Mouse (Mus musculus): ENCODE results near the gene Riiad1. TPM values are rescaled to one million over a fixed set of nuclear protein-coding genes. Genes with fewer than 3 reads are reported as not detected.

Riiad1 gene
- 0.91 and 1.1 TPM in 2 replicates for polyA plus RNA-seq (2012; rRNA removed)

GRCm38 (mm10) chr3:94480291-94480884 lies at the start of gene Riiad1:
Gene Riiad1 (minus strand): TSS chr3:94480341.

GRCm38 (mm10) chr3:94477981-94478422 lies 2.1 kb downstream of the Riiad1 start, which contains the start of gene Celf3:
Gene Celf3 (plus strand): TSS chr3:94478295.

GRCm38 (mm10) chr3:94443597-94443964 lies 36.6 kb downstream of the Riiad1 start, which contains the start of gene Oaz3:
Gene Oaz3 (minus strand): TSS chr3:94443915.

GRCm38 (mm10) chr3:94442951-94443596 lies 37.1 kb downstream of the Riiad1 start, which contains the start of gene Mrpl9:
Gene Mrpl9 (plus strand): TSS chr3:94443318.

Other genes starting within 250 kb of the Riiad1 start
- not detected in 2 replicates for gene Gm4778, start 216.3 kb downstream of the Riiad1 start, polyA plus RNA-seq (2012; rRNA removed)
- gene Them4, start 170.3 kb downstream of the Riiad1 start, polyA plus RNA-seq (2012; rRNA removed) = 0.36 and 0.54 TPM in 2 replicates
- 0.69 and 1.2 TPM in 2 replicates for gene Them5, start 138.2 kb downstream of the Riiad1 start, polyA plus RNA-seq (2012; rRNA removed)
- gene C2cd4d, start 117.9 kb downstream of the Riiad1 start, polyA plus RNA-seq (2012; rRNA removed) = 4.8 and 7.8 TPM in 2 replicates
- 9.8 and 12.7 TPM in 2 replicates for gene Rorc, start 107.5 kb downstream of the Riiad1 start, polyA plus RNA-seq (2012; rRNA removed)
- gene Lingo4, start 81.8 kb downstream of the Riiad1 start, polyA plus RNA-seq (2012; rRNA removed) = 0.13 TPM in 1 of 2 replicates, not detected in the other
- 0.12 and 0.98 TPM in 2 replicates for gene Tdrkh, start 67.1 kb downstream of the Riiad1 start, polyA plus RNA-seq (2012; rRNA removed)
- gene Mrpl9, start 37.0 kb downstream of the Riiad1 start, polyA plus RNA-seq (2012; rRNA removed) = 26.6 and 33.9 TPM in 2 replicates
- 0.17 TPM in 1 of 2 replicates, not detected in the other for gene Oaz3, start 36.4 kb downstream of the Riiad1 start, polyA plus RNA-seq (2012; rRNA removed)
- gene Celf3, start 2.0 kb downstream of the Riiad1 start, polyA plus RNA-seq (2012; rRNA removed) = 3.1 and 4.7 TPM in 2 replicates
- gene Snx27, start 102.4 kb upstream of the Riiad1 start, polyA plus RNA-seq (2012; rRNA removed) = 7.8 and 9.6 TPM in 2 replicates
- not detected in 2 replicates for gene Gm10972, start 162.8 kb upstream of the Riiad1 start, polyA plus RNA-seq (2012; rRNA removed)
- 7.7 and 8.7 TPM in 2 replicates for gene Tuft1, start 178.5 kb upstream of the Riiad1 start, polyA plus RNA-seq (2012; rRNA removed)
- gene Selenbp2, start 213.2 kb upstream of the Riiad1 start, polyA plus RNA-seq (2012; rRNA removed) = 1.3 and 1.8 TPM in 2 replicates

All from ovary, adult 2 months (tissue).